Mouse (Mus musculus) gastrocnemius, postnatal 10 days (tissue): ENCODE results near the gene Pfn2. TPM values are rescaled to one million over a fixed set of nuclear protein-coding genes. Genes with fewer than 3 reads are reported as not detected.
"Not testable (repeated sequence)": the region's sequence is repeated elsewhere in the genome, so short reads cannot be mapped to it uniquely, and the experiment has no call there.

Experiments
- DNase-seq: peaks from one replicate; pipeline ENCODE4 v3.0.0; 2021; ENCODE audit warnings: mixed read lengths
- long read RNA-seq, 2 experiments: library from polyadenylated mRNA; stranded (forward); transcript quantifications; one replicate each; pipeline ENCODE4 v2.0.0; 2021
- total RNA-seq, 2 experiments: library from RNA; stranded (reverse); gene quantifications; 2 replicates each; pipeline ENCODE4 v1.2.3; 2021

Pfn2 gene
- total RNA-seq, result 100 to 1,000 TPM; 118 to 139 TPM
- long read RNA-seq, experiment 1, transcript Pfn2-201 (3 exons, 2,342 nt), result major isoform, 231 of 265 reads
- long read RNA-seq, experiment 1, transcript Pfn2-202 (3 exons, 1,879 nt), result minor isoform, 10 of 265 reads
- long read RNA-seq, experiment 1, partial matches to known transcripts, result 4 of 265 reads
- long read RNA-seq, experiment 1, other reads (novel, unspliced or antisense), result 19 of 265 reads
- long read RNA-seq, experiment 2, transcript Pfn2-201 (3 exons, 2,342 nt), result major isoform, 180 of 210 reads
- long read RNA-seq, experiment 2, transcript Pfn2-202 (3 exons, 1,879 nt), result minor isoform, 9 of 210 reads
- long read RNA-seq, experiment 2, partial matches to known transcripts, result 0 of 210 reads
- long read RNA-seq, experiment 2, other reads (novel, unspliced or antisense), result 18 of 210 reads

DNA sequence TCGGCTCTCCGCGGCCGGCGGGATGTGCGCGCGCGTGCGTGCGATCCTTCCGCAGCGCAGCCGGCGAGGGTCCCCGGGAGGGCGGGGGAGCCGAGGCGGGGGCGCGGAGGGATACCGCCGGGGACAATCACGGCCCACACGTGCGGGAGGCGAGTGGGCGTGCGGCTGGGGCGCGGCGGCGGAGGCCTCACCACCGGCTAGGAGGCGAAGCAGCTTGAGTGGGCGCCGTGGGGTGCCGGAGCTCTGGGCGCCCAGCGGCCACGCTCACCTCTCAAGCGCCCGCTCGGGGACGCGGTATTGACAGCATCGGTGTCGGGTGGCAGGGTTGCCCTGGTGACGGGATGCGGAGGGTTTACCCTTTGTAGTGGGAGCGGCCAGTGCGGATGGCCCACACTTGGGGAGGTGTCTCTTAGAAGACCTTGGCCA lies at the start of gene Pfn2:
Gene Pfn2 (minus strand): TSS at position 320 of the 426 bp plus-strand sequence.
- DNase-seq, result peak; percentile 83

DNA sequence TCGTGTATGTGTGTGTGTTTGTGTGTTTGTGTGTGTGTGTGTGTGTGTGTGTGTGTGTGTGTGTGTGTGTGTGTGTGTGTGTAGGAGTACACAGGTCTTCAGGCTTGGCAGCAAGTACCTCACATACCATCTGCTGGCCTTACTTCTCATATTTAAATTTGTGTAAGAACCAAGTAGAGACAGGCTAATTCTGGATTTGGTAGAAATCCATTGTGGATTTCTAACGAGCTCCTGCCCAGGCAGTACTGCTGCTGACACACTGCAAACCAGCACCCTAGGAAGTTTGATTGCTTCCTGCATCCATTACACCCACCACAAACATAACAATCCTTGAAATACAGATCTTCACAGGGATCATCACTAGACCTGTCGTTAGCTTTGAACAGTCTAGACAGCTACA lies 35.1 kb upstream of the Pfn2 start:
- DNase-seq, result no peak

DNA sequence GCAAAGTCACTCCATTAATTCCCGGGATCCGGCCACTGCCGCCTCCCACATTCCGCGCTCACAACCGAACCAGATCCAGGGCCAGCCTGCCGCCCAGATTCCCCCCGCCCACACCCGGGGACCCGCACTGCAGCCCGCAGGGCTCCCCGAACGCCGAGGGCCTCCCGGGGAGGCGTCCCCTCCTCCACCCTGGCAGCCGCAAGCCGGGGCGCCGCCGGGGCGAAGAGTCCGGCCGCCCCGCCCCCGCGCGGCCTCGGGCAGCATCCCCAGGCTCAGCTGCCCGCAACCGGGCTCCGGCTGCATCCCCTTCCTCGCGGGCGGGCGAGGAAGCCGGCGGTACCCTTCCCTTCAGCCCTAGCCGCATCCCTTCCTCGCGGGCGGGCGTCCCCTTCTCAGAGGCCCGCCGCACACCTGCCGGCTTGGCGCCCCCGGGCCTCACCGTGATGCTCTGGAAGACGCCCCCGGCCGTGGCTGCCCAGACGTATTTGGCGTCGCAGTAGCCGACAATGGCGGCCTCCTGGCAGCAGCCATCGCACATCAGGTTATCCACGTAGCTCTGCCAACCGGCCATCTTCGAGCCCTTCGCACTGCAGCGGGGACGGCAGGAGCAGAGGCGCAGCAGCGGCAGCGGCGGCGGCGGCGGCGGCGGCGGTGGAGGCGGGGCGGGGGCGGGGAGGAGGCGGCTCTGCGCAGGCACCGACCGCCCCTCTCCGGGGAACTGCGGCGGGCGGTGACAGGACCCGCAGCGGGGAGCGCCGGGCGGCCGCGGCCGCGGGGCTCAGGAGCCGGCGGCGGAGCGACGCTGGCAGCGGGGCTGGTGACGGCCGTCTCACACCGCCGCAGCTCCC lies 743 bp downstream of the Pfn2 start:
- peak; percentile 62 for DNase-seq

DNA sequence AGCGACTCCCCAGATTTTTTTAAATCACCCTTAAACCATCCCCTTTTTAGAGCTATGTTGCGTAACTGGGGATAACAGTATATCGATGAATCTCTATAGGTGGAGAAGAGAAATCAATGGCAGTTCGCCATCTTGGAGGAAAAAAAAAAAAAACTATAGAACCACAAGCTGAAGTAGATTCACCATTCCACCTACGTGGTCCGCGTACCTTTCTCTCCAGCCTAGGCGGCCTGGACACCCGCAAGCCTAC lies 1.3 kb downstream of the Pfn2 start:
- no peak for DNase-seq

DNA sequence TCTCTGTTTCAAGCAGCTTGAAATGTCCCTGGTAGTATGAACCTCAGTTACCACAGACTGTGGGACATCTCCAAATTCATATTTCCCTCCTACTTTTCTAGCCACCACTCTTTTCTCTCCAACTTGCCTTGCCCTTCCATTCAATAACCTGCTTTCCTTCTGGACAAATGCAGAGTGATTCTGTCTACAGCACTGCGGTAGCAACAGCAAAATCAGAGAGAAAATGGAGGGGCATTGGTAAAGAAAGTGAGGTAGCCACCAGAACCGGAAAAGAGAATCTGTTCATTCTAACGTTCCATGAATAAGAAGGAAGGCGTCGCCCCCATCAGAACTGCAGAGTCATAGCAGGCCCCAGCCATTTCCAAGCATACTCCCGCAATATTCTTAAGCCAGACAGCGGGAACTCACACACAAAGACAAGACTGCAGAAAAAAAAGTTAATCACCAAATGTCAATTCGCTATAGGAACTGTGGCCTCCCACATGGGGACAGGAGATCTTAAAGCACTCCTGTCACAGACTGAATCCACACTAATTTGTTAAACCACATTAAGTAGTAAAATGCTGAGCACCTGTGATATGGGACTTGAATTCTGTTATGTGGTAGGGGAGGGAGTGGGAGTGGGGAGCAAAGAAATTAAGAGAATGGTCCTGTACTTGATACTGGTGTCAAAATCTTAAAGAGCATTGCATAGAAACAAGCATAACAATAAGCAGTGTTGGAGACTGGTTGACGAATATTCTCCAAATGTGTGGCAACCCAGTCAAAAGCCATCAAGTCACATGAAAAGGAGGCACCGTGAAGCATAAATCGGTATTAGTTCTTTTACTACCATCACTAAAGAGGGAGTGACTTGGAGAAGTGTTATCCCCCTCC lies 1.9 kb downstream of the Pfn2 start:
- no peak for DNase-seq

DNA sequence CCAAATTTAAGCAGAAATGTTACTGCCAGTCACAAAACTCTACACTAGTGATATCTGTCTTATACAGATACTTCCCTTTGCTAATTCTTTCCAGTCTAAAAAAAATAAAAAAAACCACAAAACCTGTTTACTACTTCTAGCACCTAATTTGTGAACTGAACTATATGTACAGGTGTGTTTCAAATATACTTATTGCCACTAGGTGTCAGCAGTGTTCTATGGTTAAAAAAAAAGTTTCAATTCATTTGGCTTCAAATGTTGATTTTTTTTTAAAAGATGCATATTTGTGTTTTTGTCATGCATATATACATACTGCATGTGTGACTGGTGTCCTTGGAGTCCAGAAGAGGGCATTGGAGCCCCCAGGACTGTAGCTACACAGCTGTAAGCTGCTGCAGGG lies 4.1 kb downstream of the Pfn2 start:
- no peak for DNase-seq

DNA sequence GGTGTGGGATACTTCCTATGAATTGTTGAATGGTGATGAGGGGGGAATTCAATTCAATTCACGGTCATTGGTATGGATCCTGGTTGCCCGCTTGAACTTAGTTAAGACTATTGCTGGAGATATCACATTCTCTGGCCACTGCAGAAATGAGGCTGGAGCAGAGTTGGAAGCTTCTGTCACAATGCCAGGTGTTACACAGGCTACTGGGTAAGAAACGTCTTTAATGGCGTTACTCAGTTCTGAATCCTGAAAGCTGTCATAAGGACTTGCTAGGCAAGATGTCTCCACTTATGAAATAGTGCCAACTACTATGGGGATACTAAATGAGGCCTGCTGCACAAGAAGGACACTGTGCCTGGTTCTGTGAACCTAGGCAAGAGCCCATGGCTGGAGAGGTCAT lies 11.0 kb downstream of the Pfn2 start:
- DNase-seq, result no peak

DNA sequence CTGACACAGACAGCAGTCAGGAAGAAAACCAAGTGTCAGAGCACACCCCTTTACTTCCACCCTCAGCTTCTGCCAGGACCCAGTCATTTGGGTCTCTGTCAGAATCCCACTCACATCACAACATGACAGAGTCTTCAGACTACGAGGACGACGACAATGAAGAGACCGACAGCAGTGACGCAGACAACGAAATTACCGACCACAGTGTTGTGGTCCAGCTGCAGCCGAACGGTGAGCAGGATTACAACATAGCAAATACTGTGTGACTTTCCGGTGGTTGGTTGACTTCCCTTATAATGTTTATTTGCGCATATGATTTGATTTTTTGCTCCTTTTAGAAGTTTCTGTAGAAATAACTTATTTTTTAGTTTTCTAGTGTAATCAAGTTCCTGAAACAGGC lies 14.3 kb downstream of the Pfn2 start:
- DNase-seq, result no peak

DNA sequence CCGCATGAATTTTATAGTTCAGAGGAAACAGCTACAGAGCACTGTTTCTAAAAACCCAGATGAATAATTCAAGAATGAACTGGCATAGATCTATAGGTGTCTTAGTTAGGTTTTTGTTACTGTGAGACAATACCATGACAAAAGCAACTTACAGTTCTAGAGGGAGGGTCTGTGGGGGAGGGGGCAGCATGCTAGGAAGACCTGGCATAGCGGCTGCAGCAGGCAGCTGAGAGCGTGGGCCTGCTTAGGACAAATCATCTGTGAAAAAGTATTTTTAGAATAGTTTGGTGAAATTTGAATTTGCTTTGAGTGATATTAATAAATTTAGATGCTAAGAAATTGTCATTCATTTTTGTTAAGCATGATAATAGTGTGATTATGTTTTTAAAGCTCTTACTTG lies 22.0 kb downstream of the Pfn2 start:
- DNase-seq, result no peak

DNA sequence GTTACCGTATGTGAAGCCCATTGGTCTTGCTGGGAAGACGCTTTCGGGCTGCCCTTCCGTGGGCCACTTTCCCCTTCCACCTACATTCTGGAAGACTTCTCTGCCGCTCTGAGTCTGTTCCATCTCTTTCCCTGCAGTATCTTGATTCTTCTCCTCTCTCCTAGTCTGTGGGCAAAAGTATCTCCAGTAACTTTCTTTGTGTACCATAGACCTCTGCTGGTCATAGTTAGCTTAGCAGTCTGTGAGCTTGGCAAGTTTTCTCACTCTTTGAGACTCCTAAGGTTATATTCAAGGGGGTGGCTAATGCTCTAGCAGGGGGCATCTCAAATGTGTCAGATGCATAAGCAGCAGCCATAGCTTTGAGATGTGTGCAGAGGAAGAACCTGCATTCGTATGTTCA lies 32.4 kb downstream of the Pfn2 start:
- no peak for DNase-seq

DNA sequence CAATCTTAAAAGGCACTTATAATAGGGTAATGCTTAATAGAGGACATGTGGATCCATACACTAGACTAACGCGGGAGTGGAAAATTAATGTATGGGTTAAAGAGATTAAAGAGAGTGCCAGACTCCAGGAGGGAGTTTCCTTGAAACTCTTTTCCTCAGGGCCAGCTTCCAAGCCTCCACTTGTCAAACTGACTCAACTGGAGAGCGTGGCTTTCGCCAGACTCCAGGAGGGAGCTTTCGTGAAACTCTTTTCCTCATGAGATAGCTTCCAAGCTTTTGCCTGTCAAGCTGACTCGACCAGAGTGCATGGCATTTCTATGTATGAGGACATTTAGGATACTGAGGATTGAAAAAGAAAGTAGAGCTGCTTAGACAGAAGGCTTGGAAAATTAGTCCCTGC lies 52.8 kb downstream of the Pfn2 start:
- not testable (repeated sequence) for DNase-seq

Other genes with a start within 250 kb of the Pfn2 start
- 10 to 100 TPM; 17.5 to 18.8 TPM for gene Commd2, start 196.4 kb downstream of the Pfn2 start, total RNA-seq
- gene Ankub1, start 155.3 kb downstream of the Pfn2 start, total RNA-seq, result not detected
- gene Rnf13, start 112.0 kb downstream of the Pfn2 start, total RNA-seq, result 10 to 100 TPM; 35.1 to 36.8 TPM